Mouse (Mus musculus): ENCODE data around the gene Rgl3.

GRCm38 (mm10) chr9:21932445-21933137 is 56.7 kb downstream of the Rgl3 start:
- TF ChIP-seq CTCF (IDR thresholded peaks at IDR 0.05; ENCODE audit: borderline replicate concordance, insufficient read depth, low read length) (no peak), POLR2A (IDR thresholded peaks at IDR 0.05; ENCODE audit: low read depth, low read length) (no peak)
